Comparison of ENCODE assay signal across 11 mouse cellular contexts in genomic region chr12:79676251-79676650, GRCm38 (mm10).
DNase-seq lines count a peak whose midpoint lies in the region; ATAC-seq and TF ChIP-seq lines count a peak whose summit lies in the region.
"Had no signal": no experiment of that assay in that cellular context is flagged by ENCODE, and none has a peak within 500 bp of the region (broad histone marks: within the 10 kb centered on the region; RNA-seq: fewer than 3 reads in every experiment).

No protein-coding gene starts in this region.

- 79% methylated on average over 6 of the region's 6 CpGs for WGBS in heart, embryonic 15.5 days
- 83% methylated on average over 6 of the region's 6 CpGs for WGBS in heart, embryonic 11.5 days (ENCODE audit: insufficient replicate concordance)
- WGBS in lung, embryonic 15.5 days = 62% methylated on average over 6 of the region's 6 CpGs
- 45% methylated on average over 6 of the region's 6 CpGs for WGBS in lung, adult 2 months
- 71% methylated on average over 6 of the region's 6 CpGs for WGBS in stomach, embryonic 14.5 days

- no peak for TF ChIP-seq CTCF in lung, adult 2 months (IDR thresholded peaks at IDR 0.05; ENCODE audit: insufficient read depth, low read length)

- no peak overlapping the region for H3K4me3 ChIP-seq in heart, embryonic 15.5 days
- H3K4me3 ChIP-seq in heart, embryonic 11.5 days (ENCODE audit: low read depth, low read length) = no peak overlapping the region
- H3K4me3 ChIP-seq in lung, embryonic 15.5 days = no peak overlapping the region
- H3K4me3 ChIP-seq in lung, adult 2 months (replicated peaks; ENCODE audit: extremely low read depth, low read depth, low read length) = no peak overlapping the region
- H3K4me3 ChIP-seq in stomach, embryonic 14.5 days (ENCODE audit: low read depth, low read length) = no peak overlapping the region
- H3K4me3 ChIP-seq: left cerebral cortex, adult 2 months; megakaryocyte, embryonic 14.5 days had no signal

- no peaks in the 10 kb centered on the region for H3K36me3 ChIP-seq in heart, embryonic 15.5 days
- no peaks in the 10 kb centered on the region for H3K36me3 ChIP-seq in heart, embryonic 11.5 days (ENCODE audit: control insufficient read depth, insufficient read depth, low read length)
- H3K36me3 ChIP-seq in lung, embryonic 15.5 days = no peaks in the 10 kb centered on the region
- H3K36me3 ChIP-seq in stomach, embryonic 14.5 days (ENCODE audit: control insufficient read depth, insufficient read depth, low read length) = no peaks in the 10 kb centered on the region

- peaks cover 33% of the 10 kb centered on the region for H3K4me1 ChIP-seq in heart, embryonic 15.5 days (replicated peaks)
- peaks cover 24% of the 10 kb centered on the region for H3K4me1 ChIP-seq in heart, embryonic 11.5 days (ENCODE audit: control insufficient read depth, insufficient read depth, low read length)
- H3K4me1 ChIP-seq in lung, embryonic 15.5 days = peaks cover 53% of the 10 kb centered on the region
- peaks cover 17% of the 10 kb centered on the region for H3K4me1 ChIP-seq in lung, adult 2 months (ENCODE audit: control insufficient read depth, insufficient read depth, low read length)
- peaks cover 37% of the 10 kb centered on the region for H3K4me1 ChIP-seq in stomach, embryonic 14.5 days (ENCODE audit: control insufficient read depth, insufficient read depth, low read length)

- H3K9ac ChIP-seq in heart, embryonic 15.5 days = no peak overlapping the region
- H3K9ac ChIP-seq in heart, embryonic 11.5 days (ENCODE audit: low read depth, low read length) = no peak overlapping the region
- H3K9ac ChIP-seq in lung, embryonic 15.5 days = no peak overlapping the region
- no peak overlapping the region for H3K9ac ChIP-seq in stomach, embryonic 14.5 days (replicated peaks; ENCODE audit: low read depth, low read length)

- H3K27ac ChIP-seq in heart, embryonic 15.5 days = peak overlapping the region; percentile 64
- H3K27ac ChIP-seq in heart, embryonic 11.5 days (ENCODE audit: low read depth, low read length) = no peak overlapping the region
- peak overlapping the region; percentile 97 for H3K27ac ChIP-seq in lung, embryonic 15.5 days
- H3K27ac ChIP-seq in stomach, embryonic 14.5 days (ENCODE audit: low read length) = peak overlapping the region; percentile 89
- H3K27ac ChIP-seq: left cerebral cortex, adult 2 months had no signal

- no peaks in the 10 kb centered on the region for H3K9me3 ChIP-seq in heart, embryonic 15.5 days (replicated peaks)
- H3K9me3 ChIP-seq in heart, embryonic 11.5 days (replicated peaks; ENCODE audit: control insufficient read depth, low read length) = no peaks in the 10 kb centered on the region
- no peaks in the 10 kb centered on the region for H3K9me3 ChIP-seq in lung, embryonic 15.5 days
- H3K9me3 ChIP-seq in stomach, embryonic 14.5 days (ENCODE audit: control insufficient read depth, low read depth, low read length) = no peaks in the 10 kb centered on the region

- H3K4me2 ChIP-seq in heart, embryonic 15.5 days = no peak overlapping the region
- H3K4me2 ChIP-seq in heart, embryonic 11.5 days = no peak overlapping the region
- H3K4me2 ChIP-seq in lung, embryonic 15.5 days = no peak overlapping the region
- H3K4me2 ChIP-seq in stomach, embryonic 14.5 days (replicated peaks; ENCODE audit: low read depth, low read length) = no peak overlapping the region

- no peaks in the 10 kb centered on the region for H3K27me3 ChIP-seq in heart, embryonic 15.5 days
- no peaks in the 10 kb centered on the region for H3K27me3 ChIP-seq in heart, embryonic 11.5 days (ENCODE audit: control insufficient read depth, insufficient read depth, low read length)
- no peaks in the 10 kb centered on the region for H3K27me3 ChIP-seq in lung, embryonic 15.5 days
- H3K27me3 ChIP-seq in stomach, embryonic 14.5 days (ENCODE audit: control insufficient read depth, insufficient read depth, low read length) = no peaks in the 10 kb centered on the region
- H3K27me3 ChIP-seq: megakaryocyte, embryonic 14.5 days had no signal

- DNase-seq in lung, adult 2 months = no peak
- DNase-seq in gonadal fat pad, adult 2 months (ENCODE audit: low read depth) = peak; percentile 59
- DNase-seq in cerebellum, adult 11-12 months = no peak
- DNase-seq in embryo, embryonic 11 days = no peak
- DNase-seq: right cerebral cortex, postnatal 14 days had no signal

- no peak for TF ChIP-seq POLR2A in lung, adult 2 months (IDR thresholded peaks at IDR 0.05; ENCODE audit: borderline replicate concordance, extremely low read depth, low read depth, low read length)

- ATAC-seq in heart, embryonic 15.5 days (replicated peaks; ENCODE audit: insufficient number of reproducible peaks, insufficient read depth, low FRiP score, low read depth) = no peak
- no peak for ATAC-seq in heart, embryonic 11.5 days (replicated peaks; ENCODE audit: insufficient number of reproducible peaks, low FRiP score, low TSS enrichment)
- ATAC-seq in lung, embryonic 15.5 days (ENCODE audit: borderline replicate concordance, extremely low read depth, low FRiP score, low TSS enrichment) = no peak
- no peak for ATAC-seq in stomach, embryonic 14.5 days (ENCODE audit: insufficient number of reproducible peaks, insufficient read depth, low FRiP score, low read depth)
